9 mouse cellular contexts compared by ENCODE assay signal in the genomic region with DNA sequence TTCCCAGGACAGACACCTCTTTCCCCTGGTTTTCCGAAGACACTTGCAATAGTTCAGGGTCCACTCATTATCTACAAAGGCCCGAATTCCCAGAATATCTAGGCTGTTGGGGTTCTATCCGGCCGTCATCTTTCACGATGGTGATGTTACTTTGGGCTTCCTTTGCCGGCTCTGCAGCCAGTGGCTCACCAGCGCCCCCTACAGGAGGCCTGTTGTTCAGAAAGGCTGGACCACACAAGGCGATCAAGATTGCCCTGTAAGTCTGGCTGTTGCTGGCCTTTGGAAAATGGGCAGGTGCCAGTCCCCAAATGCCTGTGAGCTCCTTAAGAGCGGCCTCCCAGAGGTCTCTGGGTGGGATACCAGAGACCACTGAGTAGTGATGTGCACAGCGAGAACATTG. TPM values are rescaled to one million over a fixed set of nuclear protein-coding genes. Genes with fewer than 3 reads are reported as not detected.
DNase-seq lines count a peak whose midpoint lies in the region; ATAC-seq and TF ChIP-seq lines count a peak whose summit lies in the region.
"Had no signal": no experiment of that assay in that cellular context is flagged by ENCODE, and none has a peak within 500 bp of the region (broad histone marks: within the 10 kb centered on the region; RNA-seq: fewer than 3 reads in every experiment).

No protein-coding gene starts in this region.

- H3K27ac ChIP-seq in limb, embryonic 15.5 days, result no peak overlapping the region
- H3K27ac ChIP-seq in stomach, embryonic 15.5 days, result no peak overlapping the region

- 0 out of 2 replicates have a peak, but pooled peaks cover 3% of the 10 kb centered on the region for H3K27me3 ChIP-seq in limb, embryonic 15.5 days
- peaks cover 33% of the 10 kb centered on the region for H3K27me3 ChIP-seq in myocyte (ENCODE audit: control insufficient read depth, insufficient read depth, insufficient read length)
- H3K27me3 ChIP-seq in stomach, embryonic 15.5 days (replicated peaks), result 0 out of 2 replicates have a peak, but pooled peaks cover 3% of the 10 kb centered on the region

- H3K4me2 ChIP-seq in limb, embryonic 15.5 days, result peak overlapping the region; percentile 45
- peak overlapping the region; percentile 82 for H3K4me2 ChIP-seq in myocyte (ENCODE audit: low read depth)
- peak overlapping the region; percentile 49 for H3K4me2 ChIP-seq in stomach, embryonic 15.5 days

- WGBS in limb, embryonic 15.5 days, result 10% methylated on average over 10 of the region's 10 CpGs
- 15% methylated on average over 10 of the region's 10 CpGs for WGBS in stomach, embryonic 15.5 days

- H3K79me2 ChIP-seq in myocyte (ENCODE audit: control insufficient read depth, insufficient read depth), result no peaks in the 10 kb centered on the region

- H3K4me1 ChIP-seq in limb, embryonic 15.5 days, result peaks cover 9% of the 10 kb centered on the region; the same call in 1 of the 2 replicates
- peaks cover 11% of the 10 kb centered on the region for H3K4me1 ChIP-seq in stomach, embryonic 15.5 days

- H3K36me3 ChIP-seq in limb, embryonic 15.5 days, result no peaks in the 10 kb centered on the region
- no peaks in the 10 kb centered on the region for H3K36me3 ChIP-seq in myocyte (ENCODE audit: control insufficient read depth, insufficient read depth)
- no peaks in the 10 kb centered on the region for H3K36me3 ChIP-seq in stomach, embryonic 15.5 days
- H3K36me3 ChIP-seq: G1E had no signal

- H3K9me3 ChIP-seq in limb, embryonic 15.5 days, result no peaks in the 10 kb centered on the region
- H3K9me3 ChIP-seq in stomach, embryonic 15.5 days, result no peaks in the 10 kb centered on the region

- no peak for ATAC-seq in limb, embryonic 15.5 days (ENCODE audit: insufficient number of reproducible peaks, low FRiP score, low TSS enrichment, low read depth)
- ATAC-seq in stomach, embryonic 15.5 days (ENCODE audit: insufficient read depth, low FRiP score, low read depth), result no peak; the same call in 1 of the 2 replicates

- no peak overlapping the region for H3K9ac ChIP-seq in limb, embryonic 15.5 days
- H3K9ac ChIP-seq in stomach, embryonic 15.5 days, result no peak overlapping the region

- TF ChIP-seq POLR2A in myocyte (IDR thresholded peaks at IDR 0.05; ENCODE audit: insufficient read length, low read depth), result no peak

- peak; percentile 29 to 68 for DNase-seq in spleen, adult 18-20 months
- DNase-seq in spleen, adult 12 weeks (ENCODE audit: low spot score), result no peak
- peak; percentile 79 for DNase-seq in embryo, embryonic 9.5 days (ENCODE audit: extremely low spot score)
- DNase-seq in heart, adult 18-20 months, result peak; percentile 46 to 85
- DNase-seq in kidney, adult 18-20 months, result peak; percentile 69

- H3ac ChIP-seq in myocyte (ENCODE audit: control insufficient read depth, insufficient read length), result no peak overlapping the region

- H3K4me3 ChIP-seq in limb, embryonic 15.5 days, result peak overlapping the region; percentile 18
- no peak overlapping the region for H3K4me3 ChIP-seq in myocyte
- no peak overlapping the region for H3K4me3 ChIP-seq in stomach, embryonic 15.5 days (replicated peaks)

TF ChIP-seq in myocyte, 11 proteins besides CTCF, POLR2A, EP300 and RAD21:
- no peak for TF ChIP-seq SRF (IDR thresholded peaks at IDR 0.05; ENCODE audit: control insufficient read depth, insufficient read length, low read depth)
- TF ChIP-seq REST (IDR thresholded peaks at IDR 0.05; ENCODE audit: insufficient read depth, insufficient read length), result no peak

RNA-seq across cellular contexts. Expression of gene Nphp4, which starts 41.3 kb away (rescaled TPM):
- total RNA-seq in heart, adult 18-20 months (2021), result 1 to 10 TPM in 1 of 2 experiments, under 1 TPM in 1; 0.90 to 1.1 TPM
- polyA plus RNA-seq in limb, embryonic 15.5 days (2015; fragmentation: Nextera tagmentation; extraction: Ambion mirVana), result 2.3 TPM in 2 replicates
- 2.3 TPM for polyA plus RNA-seq in myocyte (2012; fragmentation: generic; extraction: Trizol)
- polyA plus RNA-seq in stomach, embryonic 15.5 days (2015; fragmentation: Nextera tagmentation; extraction: Ambion mirVana), result 1.9 and 2.2 TPM in 2 replicates
- total RNA-seq: G1E had no signal
- polyA plus RNA-seq: G1E had no signal

RNA-seq across cellular contexts. Expression of gene Kcnab2, which starts 42.4 kb away (rescaled TPM):
- total RNA-seq in heart, adult 18-20 months (2021), result 1 to 10 TPM; 2.7 to 3.3 TPM
- 7.6 and 8.2 TPM in 2 replicates for polyA plus RNA-seq in limb, embryonic 15.5 days (2015; fragmentation: Nextera tagmentation; extraction: Ambion mirVana)
- polyA plus RNA-seq in myocyte (2012; fragmentation: generic; extraction: Trizol), result 14.6 TPM
- 5.0 and 5.2 TPM in 2 replicates for polyA plus RNA-seq in stomach, embryonic 15.5 days (2015; fragmentation: Nextera tagmentation; extraction: Ambion mirVana)
- total RNA-seq: G1E had no signal
